Mouse (Mus musculus) neural tube, embryonic 13.5 days (tissue): ENCODE results near the gene Tesk1. TPM values are rescaled to one million over a fixed set of nuclear protein-coding genes. Genes with fewer than 3 reads are reported as not detected.

ENCODE experiments used
- ATAC-seq: fragments of 200-750 bp; cut with Nextera tagmentation; 2 replicates; pipeline ENCODE4 v1.8.0; 2017; ENCODE audit warnings: low read depth, mild to moderate bottlenecking, moderate TSS enrichment, moderate library complexity
- H3K27ac ChIP-seq: fragments of 300-500 bp; sonication (generic); replicated peaks from 2 replicates; pipeline ENCODE4 v1.5.1; 2015; ENCODE audit warnings: moderate library complexity, mild to moderate bottlenecking, inconsistent platforms
- H3K27me3 ChIP-seq: fragments of 300-500 bp; sonication (generic); 2 replicates; pipeline ENCODE4 v1.6.1; 2015; ENCODE audit warnings: mild to moderate bottlenecking, inconsistent platforms
- H3K36me3 ChIP-seq: fragments of 300-500 bp; sonication (generic); 2 replicates; pipeline ENCODE4 v1.6.1; 2015; ENCODE audit warnings: mild to moderate bottlenecking, inconsistent platforms
- H3K4me1 ChIP-seq: fragments of 300-500 bp; sonication (generic); replicated peaks from 2 replicates; pipeline ENCODE4 v1.6.1; 2015; ENCODE audit warnings: inconsistent platforms
- H3K4me2 ChIP-seq: fragments of 300-500 bp; sonication (generic); 2 replicates; pipeline ENCODE4 v1.6.1; 2015; ENCODE audit warnings: inconsistent platforms, mild to moderate bottlenecking, moderate library complexity
- H3K4me3 ChIP-seq: fragments of 300-500 bp; sonication (generic); 2 replicates; pipeline ENCODE4 v1.5.1; 2015; ENCODE audit warnings: mild to moderate bottlenecking, inconsistent platforms
- H3K9ac ChIP-seq: fragments of 300-500 bp; sonication (generic); 2 replicates; pipeline ENCODE4 v1.6.1; 2015; ENCODE audit warnings: moderate library complexity, mild to moderate bottlenecking, inconsistent platforms
- H3K9me3 ChIP-seq: fragments of 300-500 bp; sonication (generic); 2 replicates; pipeline ENCODE4 v1.6.1; 2016; ENCODE audit warnings: inconsistent platforms
- WGBS: fragments of 180-500 bp; shearing (Covaris S2); methylation state at CpG from one replicate; pipeline ENCODE4 v1.1.7; 2015; 5-methylcytosine and 5-hydroxymethylcytosine counted together
- polyA plus RNA-seq: library from polyadenylated mRNA; unstranded; fragments of >200 nt; fragmentation: Nextera tagmentation; extraction: Ambion mirVana; gene quantifications from 2 replicates; pipeline ENCODE4 v1.2.1, GENCODE M21; 2015

Gene Tesk1
- polyA plus RNA-seq, 1 experiment from 2014 or later = 14.4 TPM

DNA sequence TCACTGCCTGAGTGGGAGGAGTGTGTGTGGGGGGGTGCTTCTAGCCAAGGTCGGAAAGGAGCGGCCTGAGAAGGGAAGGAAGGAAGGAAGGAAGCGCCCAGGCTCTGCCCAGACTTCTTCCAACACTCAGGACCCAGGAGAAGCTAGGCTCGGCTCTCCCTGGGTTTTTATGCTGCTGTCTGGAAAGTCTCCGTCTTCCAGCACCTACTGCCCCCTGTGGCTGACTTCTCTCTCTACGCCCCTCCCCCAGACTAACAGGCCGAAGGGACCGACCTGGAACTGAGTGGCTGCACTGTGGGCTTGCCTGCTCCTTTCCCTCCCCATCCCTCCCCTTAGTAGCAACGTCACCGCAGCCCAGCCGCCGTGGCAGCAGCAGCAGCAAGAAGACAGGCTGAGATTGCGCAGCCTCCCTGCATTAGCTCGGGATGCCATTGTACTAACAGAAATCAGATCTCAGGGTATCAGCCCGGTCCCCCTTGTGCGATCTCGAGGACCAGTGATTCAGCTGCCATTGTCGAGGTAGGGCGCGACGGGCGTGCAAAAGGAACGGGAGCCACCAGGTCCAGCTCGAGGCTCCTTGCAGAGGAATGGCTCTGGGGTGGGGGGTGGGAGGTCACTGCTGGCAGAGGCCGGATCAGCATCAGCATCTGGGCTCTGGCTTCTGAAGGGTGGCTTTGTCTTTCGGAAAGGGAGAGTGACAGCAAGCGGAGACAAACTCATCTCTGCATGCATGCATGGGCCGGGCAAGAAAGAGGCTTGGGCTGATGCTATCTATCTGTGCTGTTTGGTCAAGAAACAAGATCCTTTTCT lies 35.4 kb upstream of the Tesk1 start:
- Histone ChIP-seq H3K4me3 (peak overlapping the region; percentile 64), H3K27me3 (no peaks in the 10 kb centered on the region), H3K9me3 (no peaks in the 10 kb centered on the region)

DNA sequence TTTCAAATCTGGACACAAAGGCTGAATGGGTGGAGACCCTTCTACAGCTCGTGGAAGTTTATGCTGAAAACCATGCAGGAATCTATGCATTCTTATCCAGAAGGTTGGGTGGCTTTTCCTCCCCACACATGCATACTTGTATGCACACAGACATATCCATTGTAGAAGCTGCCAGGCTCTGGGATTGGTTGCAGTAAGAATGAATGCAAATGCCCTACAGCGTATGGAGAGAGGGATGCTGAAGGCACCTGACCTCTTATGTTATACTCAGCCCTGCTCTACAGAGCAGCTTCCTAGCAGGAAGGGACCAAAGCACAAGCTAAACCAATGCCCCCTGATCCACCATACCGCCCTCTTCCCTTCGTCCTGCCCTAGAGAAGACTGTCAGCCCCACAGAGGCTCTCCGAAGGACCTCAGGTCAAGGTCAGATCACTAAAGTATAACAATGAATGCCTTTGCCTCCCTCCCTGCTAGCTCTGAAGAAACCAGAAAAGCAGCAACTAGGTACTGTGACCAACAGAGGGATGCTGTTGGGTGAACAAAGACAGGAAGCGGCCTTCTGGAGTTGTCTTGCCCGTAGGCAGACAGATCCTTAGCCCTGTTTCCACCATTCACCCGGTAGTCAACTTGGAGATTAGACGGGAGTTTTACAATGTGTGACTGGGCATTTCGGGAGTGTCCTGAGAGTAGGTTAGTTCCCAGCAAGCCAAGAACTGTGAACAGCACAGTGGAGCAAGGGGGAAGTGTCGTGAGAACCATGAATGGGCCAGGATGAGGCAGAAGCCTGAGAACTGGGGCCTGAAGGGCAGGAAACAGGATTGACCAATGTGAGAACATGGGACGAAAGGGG lies 34.4 kb upstream of the Tesk1 start:
- Histone ChIP-seq H3K9me3 (no peaks in the 10 kb centered on the region), H3K27ac (peak overlapping the region; percentile 97), H3K4me1 (peaks cover 50% of the 10 kb centered on the region), H3K27me3 (no peaks in the 10 kb centered on the region), H3K9ac (peak overlapping the region; percentile 92), H3K36me3 (peaks cover 4% of the 10 kb centered on the region), H3K4me3 (peak overlapping the region; percentile 64), H3K4me2 (peak overlapping the region; percentile 81)
- WGBS = 59% methylated on average over 12 of the region's 12 CpGs
- peak; percentile 66 for ATAC-seq

More for the DNA sequence above, 35.4 kb upstream of the Tesk1 start:
- Histone ChIP-seq H3K27ac (peak overlapping the region; percentile 97), H3K4me1 (peaks cover 57% of the 10 kb centered on the region), H3K9ac (peak overlapping the region; percentile 92), H3K4me2 (peak overlapping the region; percentile 81), H3K36me3 (peaks cover 2% of the 10 kb centered on the region)
- 2% methylated on average over 28 of the region's 28 CpGs for WGBS
- peak; percentile 97 for ATAC-seq

DNA sequence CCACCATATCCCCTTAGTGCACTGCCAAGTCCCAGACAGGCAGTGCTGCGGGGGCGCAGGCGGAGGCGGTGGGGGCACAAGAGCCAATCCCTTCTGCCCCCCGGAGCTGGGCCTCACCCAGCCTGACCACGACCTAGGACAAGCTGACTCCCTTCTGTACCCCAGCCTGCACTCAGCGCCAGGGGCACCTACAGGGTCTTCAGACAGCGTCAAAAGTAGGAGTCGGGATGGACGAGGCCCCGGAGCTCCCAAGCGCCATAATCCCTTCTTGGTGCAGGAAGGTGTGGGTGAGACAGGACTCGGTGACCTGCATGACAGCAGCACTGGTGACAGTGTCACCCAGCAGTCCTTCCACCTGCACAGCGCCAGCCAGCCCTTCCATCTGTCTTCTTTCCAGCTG lies 27.0 kb upstream of the Tesk1 start:
- ATAC-seq = no peak

DNA sequence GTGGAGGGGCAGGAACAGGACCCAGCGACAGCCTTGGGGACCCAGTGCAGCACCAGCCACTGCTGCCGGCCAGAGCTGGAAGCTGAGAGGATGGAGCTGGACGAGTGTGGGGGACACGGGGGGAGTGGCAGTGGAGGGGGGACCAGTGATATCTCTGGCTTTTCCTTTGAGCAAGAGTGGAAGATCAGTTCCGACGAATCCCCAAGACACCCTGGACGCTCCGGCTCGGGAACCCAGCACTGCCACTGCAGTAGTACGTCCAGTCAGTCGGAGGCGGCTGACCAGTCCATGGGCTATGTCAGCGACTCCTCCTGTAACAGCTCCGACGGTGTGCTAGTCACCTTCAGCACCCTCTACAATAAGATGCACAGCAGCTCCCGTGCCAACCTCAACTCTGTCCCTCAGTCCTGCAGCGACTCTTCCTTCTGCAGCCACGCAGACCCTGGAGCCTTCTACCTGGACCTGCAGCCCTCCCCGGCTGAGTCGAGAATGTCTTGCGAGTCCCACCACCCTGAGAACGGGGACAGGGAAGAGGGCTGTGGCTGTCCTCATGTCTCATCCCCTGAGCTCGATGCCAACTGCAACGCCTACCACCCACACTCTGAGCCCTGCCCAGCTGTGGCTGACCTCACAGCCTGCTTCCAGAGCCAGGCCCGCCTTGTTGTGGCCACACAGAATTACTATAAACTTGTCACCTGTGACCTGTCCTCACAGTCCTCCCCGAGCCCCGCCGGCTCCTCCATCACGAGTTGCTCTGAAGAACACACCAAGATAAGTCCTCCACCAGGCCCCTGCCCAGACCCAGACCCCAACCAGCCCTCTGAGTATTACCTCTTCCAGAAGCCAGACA lies 26.3 kb upstream of the Tesk1 start:
- H3K4me2 ChIP-seq = no peak overlapping the region
- H3K4me1 ChIP-seq = peaks cover 37% of the 10 kb centered on the region
- H3K27ac ChIP-seq = no peak overlapping the region
- no peak for ATAC-seq
- H3K9ac ChIP-seq = no peak overlapping the region
- H3K4me3 ChIP-seq = no peak overlapping the region
- WGBS = 91% methylated on average over 29 of the region's 29 CpGs
- no peaks in the 10 kb centered on the region for H3K9me3 ChIP-seq
- H3K27me3 ChIP-seq = no peaks in the 10 kb centered on the region
- H3K36me3 ChIP-seq = peaks cover 64% of the 10 kb centered on the region

More for the DNA sequence above, 27.0 kb upstream of the Tesk1 start:
- Histone ChIP-seq H3K9me3 (no peaks in the 10 kb centered on the region), H3K36me3 (peaks cover 59% of the 10 kb centered on the region), H3K27me3 (no peaks in the 10 kb centered on the region), H3K9ac (no peak overlapping the region), H3K4me1 (peaks cover 40% of the 10 kb centered on the region), H3K4me2 (no peak overlapping the region), H3K27ac (no peak overlapping the region), H3K4me3 (no peak overlapping the region)
- WGBS = 91% methylated on average over 14 of the region's 14 CpGs

DNA sequence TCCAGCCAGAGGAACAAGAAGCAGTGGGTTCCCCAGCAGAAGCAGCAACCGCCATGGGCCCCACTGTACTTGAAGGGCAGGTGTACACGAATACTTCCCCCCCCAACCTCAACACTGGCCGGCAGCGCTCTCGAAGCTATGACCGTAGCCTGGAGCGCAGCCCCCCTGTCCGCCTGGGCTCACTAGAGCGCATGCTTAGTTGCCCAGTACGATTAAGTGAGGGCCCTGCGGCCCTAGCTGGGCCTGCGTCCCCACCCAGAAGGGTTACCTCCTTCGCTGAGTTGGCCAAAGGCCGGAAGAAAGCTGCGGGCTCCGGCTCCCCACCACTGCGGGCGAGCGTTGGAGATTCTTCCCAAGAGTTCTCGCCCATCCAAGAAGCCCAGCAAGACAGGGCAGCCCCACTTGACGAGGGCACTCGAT lies 25.7 kb upstream of the Tesk1 start:
- H3K4me1 ChIP-seq = peaks cover 32% of the 10 kb centered on the region
- H3K9ac ChIP-seq = no peak overlapping the region
- ATAC-seq = no peak
- H3K4me3 ChIP-seq = no peak overlapping the region
- H3K4me2 ChIP-seq = no peak overlapping the region
- no peaks in the 10 kb centered on the region for H3K27me3 ChIP-seq
- no peaks in the 10 kb centered on the region for H3K9me3 ChIP-seq
- H3K36me3 ChIP-seq = peaks cover 65% of the 10 kb centered on the region
- WGBS = 93% methylated on average over 22 of the region's 22 CpGs
- no peak overlapping the region for H3K27ac ChIP-seq

DNA sequence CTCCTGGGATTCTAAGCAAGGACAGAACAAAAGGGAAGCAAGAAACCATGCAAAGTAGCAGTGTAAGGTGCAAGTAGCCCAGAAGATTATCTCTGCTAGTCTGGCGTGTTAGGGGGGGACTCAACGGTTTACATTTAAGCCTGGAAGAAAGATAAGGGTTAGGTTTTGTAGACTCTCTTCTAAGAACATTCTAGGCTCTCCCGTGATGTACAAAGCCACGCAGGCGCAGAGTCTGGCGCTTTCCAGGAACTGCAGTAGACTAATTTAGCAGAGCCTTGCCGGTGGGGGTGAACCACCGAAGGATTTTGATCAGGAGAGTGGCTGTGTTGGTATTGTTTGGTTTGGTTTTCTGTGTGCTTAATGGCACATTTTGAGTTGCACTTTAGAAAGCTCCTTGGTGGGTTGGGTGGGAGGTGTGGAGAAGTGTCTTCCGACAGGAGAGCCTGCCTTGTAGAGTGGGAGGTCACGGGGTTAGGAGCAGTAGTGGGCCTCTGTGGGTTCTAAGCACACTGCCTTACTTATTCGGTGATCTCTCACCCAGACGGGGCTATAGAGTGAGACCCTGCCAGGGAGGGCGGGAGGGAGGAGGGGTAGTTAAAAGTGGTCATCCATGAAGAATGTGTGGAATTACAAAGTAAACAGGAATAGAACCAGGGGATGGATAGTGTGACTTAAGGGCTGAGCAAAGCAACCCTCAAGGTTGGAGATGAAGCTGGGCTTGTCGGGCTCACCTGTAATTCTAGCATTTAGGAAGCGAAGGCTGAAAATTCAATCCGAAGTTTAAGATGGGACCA lies 24.3 kb upstream of the Tesk1 start:
- peaks cover 75% of the 10 kb centered on the region for H3K36me3 ChIP-seq

DNA sequence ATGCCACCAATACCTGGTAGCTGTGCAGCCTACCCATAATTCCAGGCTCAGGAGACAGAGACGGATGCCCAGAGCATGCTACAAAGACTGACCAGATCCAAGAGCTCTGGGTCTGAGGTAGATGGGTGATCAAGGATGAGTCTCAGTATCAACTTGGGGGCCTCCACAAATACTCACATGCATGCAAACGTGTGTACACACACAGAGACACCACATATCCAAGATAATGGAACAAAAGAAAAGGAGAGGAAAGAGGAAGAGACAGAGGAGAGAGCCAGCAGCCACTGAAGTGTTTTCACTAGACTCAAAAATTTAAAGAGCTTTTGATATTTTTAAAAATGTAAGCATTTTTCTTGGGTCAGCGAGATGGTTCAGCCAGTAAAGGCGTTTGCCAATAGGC lies 23.3 kb upstream of the Tesk1 start:
- peaks cover 85% of the 10 kb centered on the region for H3K36me3 ChIP-seq
- no peak overlapping the region for H3K4me2 ChIP-seq
- H3K27ac ChIP-seq = no peak overlapping the region
- H3K4me3 ChIP-seq = no peak overlapping the region
- H3K27me3 ChIP-seq = peaks cover 18% of the 10 kb centered on the region
- 0 out of 2 replicates have a peak overlapping the region, but pooled peaks have one; percentile 5 for H3K9ac ChIP-seq
- no peaks in the 10 kb centered on the region for H3K9me3 ChIP-seq
- 80% methylated on average over 4 of the region's 4 CpGs for WGBS
- no peak for ATAC-seq
- peaks cover 26% of the 10 kb centered on the region for H3K4me1 ChIP-seq

More for the DNA sequence above, 24.3 kb upstream of the Tesk1 start:
- no peak for ATAC-seq
- Histone ChIP-seq H3K27ac (no peak overlapping the region), H3K4me1 (peaks cover 28% of the 10 kb centered on the region), H3K4me2 (no peak overlapping the region), H3K27me3 (peaks cover 9% of the 10 kb centered on the region), H3K9me3 (no peaks in the 10 kb centered on the region), H3K9ac (peak overlapping the region; percentile 22; the same call in 1 of the 2 replicates), H3K4me3 (no peak overlapping the region)
- 78% methylated on average over 16 of the region's 16 CpGs for WGBS

DNA sequence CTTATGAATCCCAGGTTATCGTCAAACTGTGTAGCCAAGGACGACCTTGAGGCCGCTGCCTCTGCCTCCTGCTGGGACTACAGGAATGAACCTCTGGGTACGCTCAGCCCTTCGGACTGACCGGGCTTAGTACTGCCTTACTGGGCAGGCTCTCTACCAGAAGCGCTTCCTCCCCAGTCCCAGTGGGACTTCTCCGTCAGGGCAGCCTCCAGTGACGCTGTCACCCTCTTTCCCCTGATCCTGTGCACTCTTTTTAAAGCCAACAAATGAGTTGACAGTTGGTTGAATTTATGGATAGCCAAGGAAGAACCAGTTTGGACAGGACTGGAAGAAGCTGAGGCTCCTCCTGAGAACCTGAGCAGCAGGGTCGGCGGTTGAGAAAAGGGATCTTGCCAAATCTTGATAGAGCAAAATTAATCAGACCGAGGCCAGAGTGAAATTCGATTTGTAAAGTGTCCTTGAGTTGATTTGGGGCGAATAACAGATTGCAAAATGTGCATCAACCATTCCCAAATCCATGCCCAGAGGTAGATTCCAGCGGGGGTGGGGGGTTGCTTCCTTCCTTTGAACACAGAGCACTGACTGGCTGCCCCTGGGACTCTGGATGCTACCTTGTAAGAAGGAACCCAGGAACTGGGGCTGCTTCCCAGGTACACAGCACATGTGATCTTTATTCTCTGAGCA lies 22.6 kb upstream of the Tesk1 start:
- Histone ChIP-seq H3K9ac (0 out of 2 replicates have a peak overlapping the region, but pooled peaks have one; percentile 5), H3K36me3 (peaks cover 91% of the 10 kb centered on the region)

DNA sequence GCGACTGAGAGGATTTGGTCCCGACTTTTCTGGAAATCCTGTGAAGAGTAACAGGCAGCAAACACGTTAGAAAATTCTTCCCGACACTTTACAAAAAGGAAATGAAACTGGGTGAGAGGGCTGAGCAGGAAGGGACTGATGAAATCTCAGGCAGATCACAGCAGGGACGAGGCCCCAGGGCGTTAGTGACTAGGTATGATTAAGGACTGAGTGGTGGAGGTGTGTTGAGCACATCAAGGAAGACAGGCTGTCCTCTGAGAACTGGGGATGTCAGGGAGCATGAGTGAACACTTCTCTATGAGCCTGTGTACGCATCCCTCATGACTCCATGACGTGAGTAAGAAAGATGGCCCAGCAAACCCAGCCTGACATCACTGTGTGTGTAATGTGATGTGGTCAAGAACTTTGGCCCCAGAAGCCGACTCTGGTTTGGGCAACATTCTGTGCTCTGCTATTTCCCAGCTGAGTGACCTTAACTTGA lies 21.9 kb upstream of the Tesk1 start:
- 71% methylated on average over 9 of the region's 9 CpGs for WGBS
- 0 out of 2 replicates have a peak, but pooled peaks have one; percentile 4 for ATAC-seq
- Histone ChIP-seq H3K4me1 (peaks cover 24% of the 10 kb centered on the region), H3K27ac (no peak overlapping the region), H3K9me3 (no peaks in the 10 kb centered on the region), H3K9ac (no peak overlapping the region), H3K27me3 (peaks cover 32% of the 10 kb centered on the region), H3K36me3 (peaks cover 92% of the 10 kb centered on the region), H3K4me2 (no peak overlapping the region), H3K4me3 (no peak overlapping the region)

More for the DNA sequence above, 22.6 kb upstream of the Tesk1 start:
- no peak for ATAC-seq
- WGBS = 56% methylated on average over 15 of the region's 15 CpGs
- Histone ChIP-seq H3K27ac (no peak overlapping the region), H3K4me3 (no peak overlapping the region), H3K27me3 (peaks cover 25% of the 10 kb centered on the region), H3K4me2 (no peak overlapping the region), H3K9me3 (no peaks in the 10 kb centered on the region), H3K4me1 (peaks cover 24% of the 10 kb centered on the region)

DNA sequence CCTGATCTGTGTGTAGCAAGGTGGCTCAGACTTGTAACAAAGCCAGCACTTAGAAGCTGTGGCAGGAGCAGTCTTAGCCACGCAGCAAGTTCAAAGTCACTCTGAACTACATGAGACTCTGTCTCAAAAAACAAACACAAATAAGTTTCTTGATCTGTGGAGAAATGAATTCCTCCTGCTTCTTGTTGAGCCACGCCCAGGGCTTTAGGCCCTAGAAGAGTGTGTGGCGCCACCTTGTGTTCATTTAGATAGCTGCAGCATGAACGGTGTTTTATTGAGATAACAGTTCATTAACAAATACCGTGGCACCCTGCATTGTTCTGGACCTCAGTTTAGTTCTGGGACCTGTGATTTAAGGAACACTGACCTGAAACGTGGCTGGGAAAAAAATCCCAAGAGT lies 21.4 kb upstream of the Tesk1 start:
- Histone ChIP-seq H3K4me1 (peaks cover 27% of the 10 kb centered on the region), H3K9me3 (no peaks in the 10 kb centered on the region), H3K4me2 (no peak overlapping the region), H3K9ac (no peak overlapping the region), H3K4me3 (no peak overlapping the region), H3K27me3 (peaks cover 37% of the 10 kb centered on the region), H3K27ac (no peak overlapping the region), H3K36me3 (peaks cover 92% of the 10 kb centered on the region)
- peak; percentile 33; the same call in 1 of the 2 replicates for ATAC-seq
- WGBS = 6% methylated on average over 6 of the region's 6 CpGs
